Mouse (Mus musculus): ENCODE data around the gene Scn8a.

The Scn8a gene

GRCm38 (mm10) chr15:101075656-101076055, 206.0 kb downstream of the Scn8a start:
- DNase-seq, result no peak

GRCm38 (mm10) chr15:101076071-101077000, 206.7 kb downstream of the Scn8a start:
- no peak for DNase-seq

GRCm38 (mm10) chr15:101077001-101077812, 207.5 kb downstream of the Scn8a start:
- no peak for DNase-seq

- no peak for DNase-seq
These were observed 208.4 kb downstream of the Scn8a start, which contains the start of gene Fignl2 for GRCm38 (mm10) chr15:101077813-101078730. Gene Fignl2, minus strand, starts transcription at chr15:101078567.

GRCm38 (mm10) chr15:101078731-101079156, 209.1 kb downstream of the Scn8a start:
- peak; percentile 81 for DNase-seq

- no peak for DNase-seq
These were observed 210.4 kb downstream of the Scn8a start for GRCm38 (mm10) chr15:101080031-101080520.

- no peak for DNase-seq
These were observed 211.4 kb downstream of the Scn8a start for GRCm38 (mm10) chr15:101081035-101081548.

- no peak for DNase-seq
These were observed 212.6 kb downstream of the Scn8a start for GRCm38 (mm10) chr15:101082236-101082635.

GRCm38 (mm10) chr15:101084499-101084898, 214.8 kb downstream of the Scn8a start:
- no peak for DNase-seq

- no peak for DNase-seq
These were observed 216.8 kb downstream of the Scn8a start for GRCm38 (mm10) chr15:101086451-101086850.

GRCm38 (mm10) chr15:101086956-101087355, 217.3 kb downstream of the Scn8a start:
- DNase-seq, result no peak

- DNase-seq, result no peak
These were observed 218.6 kb downstream of the Scn8a start for GRCm38 (mm10) chr15:101088291-101088690.

GRCm38 (mm10) chr15:101091551-101091950, 221.9 kb downstream of the Scn8a start:
- no peak for DNase-seq

GRCm38 (mm10) chr15:101092121-101092828, 222.6 kb downstream of the Scn8a start:
- no peak for DNase-seq

GRCm38 (mm10) chr15:101092829-101093648, 223.4 kb downstream of the Scn8a start:
- peak; percentile 66 for DNase-seq

- DNase-seq, result no peak
These were observed 224.3 kb downstream of the Scn8a start for GRCm38 (mm10) chr15:101093988-101094387.

- DNase-seq, result no peak
These were observed 225.3 kb downstream of the Scn8a start for GRCm38 (mm10) chr15:101094979-101095378.

GRCm38 (mm10) chr15:101095392-101095791, 225.7 kb downstream of the Scn8a start:
- DNase-seq, result no peak
